Mouse (Mus musculus) kidney, adult 9 months (tissue): ENCODE measurements around the gene Sox14.

Experiments
- DNase-seq: peaks from one replicate; pipeline ENCODE4 v3.0.0; 2022

The Sox14 gene

DNA sequence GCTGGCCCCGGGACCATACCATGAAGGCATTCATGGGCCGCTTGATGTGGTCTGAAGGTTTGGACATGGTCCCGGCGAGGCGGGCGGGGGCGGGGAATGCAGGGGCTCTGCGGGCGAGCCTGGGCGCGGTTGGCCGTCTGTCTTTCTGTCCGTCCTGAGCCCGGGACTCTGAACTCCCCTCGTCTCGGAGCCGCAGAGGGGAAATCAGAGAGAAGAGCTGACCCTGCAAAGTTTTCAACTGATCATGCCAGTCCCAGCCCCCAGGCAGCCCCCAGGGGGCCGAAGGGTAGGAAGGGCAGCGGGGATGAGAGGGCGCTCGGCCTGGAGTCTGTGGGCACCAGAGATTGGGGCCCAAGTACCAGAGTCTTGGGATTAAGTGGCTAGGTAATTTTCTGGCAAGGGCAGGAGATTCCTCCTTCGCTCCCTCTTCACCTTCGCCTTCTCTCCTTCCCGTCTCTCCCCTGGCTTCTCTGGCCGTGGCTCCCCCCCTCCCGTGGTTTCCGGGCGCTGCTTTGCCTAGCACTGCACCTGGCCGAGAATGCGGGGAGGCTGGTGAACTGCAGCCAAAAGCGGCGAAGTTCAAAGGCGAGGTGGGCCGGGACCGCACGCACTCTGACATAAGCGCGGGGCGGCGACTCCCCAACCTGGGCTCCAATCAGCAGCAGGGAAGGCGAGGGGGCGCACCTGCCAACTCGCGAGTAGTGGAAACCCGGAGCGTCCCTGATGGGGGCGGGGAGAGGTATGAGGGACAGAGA is at the start of gene Sox14:
Gene Sox14 (minus strand): TSS at position 553 of the 755 bp plus-strand sequence.
- DNase-seq, result no peak

DNA sequence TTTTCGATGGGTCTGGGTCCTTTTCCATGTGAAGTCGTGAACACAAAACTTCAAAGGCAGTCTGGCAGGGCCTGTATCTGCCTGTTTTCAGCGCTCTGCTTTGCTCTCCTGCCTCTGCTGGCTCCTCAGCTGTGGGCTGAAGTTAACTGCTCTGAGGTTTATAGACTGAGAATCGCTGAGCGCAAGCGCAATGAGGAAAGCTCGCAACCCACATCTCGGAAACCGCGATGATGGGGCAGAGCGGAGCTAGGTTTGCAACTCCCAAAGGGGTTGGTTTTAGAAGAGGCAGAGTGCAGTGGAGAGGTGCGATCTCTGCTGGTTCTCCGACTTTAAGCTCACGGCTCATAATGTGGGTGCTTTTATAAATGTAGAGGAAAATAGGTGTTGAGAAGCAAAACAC is 3.3 kb upstream of the Sox14 start:
- no peak for DNase-seq

GRCm38 (mm10) chr9:99878588-99878987 is 2.6 kb upstream of the Sox14 start:
- DNase-seq, result no peak

DNA sequence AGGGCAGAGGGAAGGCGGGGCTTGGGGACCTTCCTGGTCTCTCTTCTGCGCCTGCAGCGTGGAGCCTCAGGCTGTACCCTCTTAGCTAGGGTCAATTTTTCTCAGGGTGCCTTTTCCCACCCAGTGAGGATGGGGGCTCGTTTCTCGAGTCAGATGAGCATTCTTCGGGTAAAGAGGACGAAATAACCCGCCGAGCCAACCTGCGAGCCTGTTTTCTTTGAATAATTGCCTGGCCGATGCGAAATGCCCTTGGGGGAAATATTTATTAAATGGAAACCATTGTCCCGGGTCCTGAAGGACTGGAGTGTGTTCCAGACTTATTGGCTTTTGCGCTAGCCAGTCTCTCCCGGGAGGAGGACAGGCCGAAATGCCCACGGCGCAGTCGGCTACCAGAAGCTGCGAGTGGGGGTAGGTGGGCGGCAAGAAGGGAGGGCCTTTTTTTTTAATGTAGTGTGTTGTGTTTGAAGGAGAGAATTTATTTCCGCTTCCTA is 1.1 kb upstream of the Sox14 start:
- DNase-seq, result no peak

- DNase-seq, result no peak
These were observed 544 bp upstream of the Sox14 start for GRCm38 (mm10) chr9:99876373-99877055.

GRCm38 (mm10) chr9:99874735-99875617 is 994 bp downstream of the Sox14 start:
- DNase-seq, result no peak

GRCm38 (mm10) chr9:99873721-99874120 is 2.2 kb downstream of the Sox14 start:
- no peak for DNase-seq

- no peak for DNase-seq
These were observed 2.8 kb downstream of the Sox14 start for GRCm38 (mm10) chr9:99873116-99873620.

GRCm38 (mm10) chr9:99872204-99873115 is 3.5 kb downstream of the Sox14 start:
- DNase-seq, result no peak

DNA sequence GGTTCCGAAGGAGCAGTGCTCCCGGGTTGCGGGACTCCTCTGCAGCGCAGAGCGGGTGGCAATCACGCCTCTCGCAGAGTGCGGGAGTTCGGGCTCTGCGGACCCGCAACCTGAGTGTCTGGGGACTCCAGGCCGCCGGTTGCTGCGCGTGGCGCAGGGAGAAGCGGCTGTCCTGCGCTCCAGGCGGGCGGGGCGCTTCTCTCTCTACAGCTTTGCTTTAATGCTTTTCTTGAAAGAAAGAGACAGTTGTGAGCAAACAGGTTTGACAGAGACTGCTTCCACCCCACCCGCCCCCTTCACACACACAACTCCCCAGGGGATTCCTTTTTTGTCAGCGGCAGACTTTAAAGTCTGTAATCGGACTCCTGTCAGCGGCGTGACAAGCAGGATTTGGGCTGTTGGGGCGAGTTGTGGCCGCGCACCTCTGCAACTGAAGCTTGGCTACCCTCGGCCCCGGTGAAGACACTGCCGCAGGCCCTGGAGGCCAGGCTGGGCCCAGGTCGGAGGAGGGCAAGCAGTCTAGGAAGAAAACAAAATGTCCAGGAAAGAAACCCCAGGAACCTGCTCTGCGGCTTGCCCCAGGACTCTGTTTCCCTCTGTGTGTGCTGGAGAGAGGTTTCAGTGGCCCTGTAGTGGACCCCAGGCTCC is 4.3 kb downstream of the Sox14 start:
- no peak for DNase-seq

- no peak for DNase-seq
These were observed 5.0 kb downstream of the Sox14 start for GRCm38 (mm10) chr9:99870780-99871555.

DNA sequence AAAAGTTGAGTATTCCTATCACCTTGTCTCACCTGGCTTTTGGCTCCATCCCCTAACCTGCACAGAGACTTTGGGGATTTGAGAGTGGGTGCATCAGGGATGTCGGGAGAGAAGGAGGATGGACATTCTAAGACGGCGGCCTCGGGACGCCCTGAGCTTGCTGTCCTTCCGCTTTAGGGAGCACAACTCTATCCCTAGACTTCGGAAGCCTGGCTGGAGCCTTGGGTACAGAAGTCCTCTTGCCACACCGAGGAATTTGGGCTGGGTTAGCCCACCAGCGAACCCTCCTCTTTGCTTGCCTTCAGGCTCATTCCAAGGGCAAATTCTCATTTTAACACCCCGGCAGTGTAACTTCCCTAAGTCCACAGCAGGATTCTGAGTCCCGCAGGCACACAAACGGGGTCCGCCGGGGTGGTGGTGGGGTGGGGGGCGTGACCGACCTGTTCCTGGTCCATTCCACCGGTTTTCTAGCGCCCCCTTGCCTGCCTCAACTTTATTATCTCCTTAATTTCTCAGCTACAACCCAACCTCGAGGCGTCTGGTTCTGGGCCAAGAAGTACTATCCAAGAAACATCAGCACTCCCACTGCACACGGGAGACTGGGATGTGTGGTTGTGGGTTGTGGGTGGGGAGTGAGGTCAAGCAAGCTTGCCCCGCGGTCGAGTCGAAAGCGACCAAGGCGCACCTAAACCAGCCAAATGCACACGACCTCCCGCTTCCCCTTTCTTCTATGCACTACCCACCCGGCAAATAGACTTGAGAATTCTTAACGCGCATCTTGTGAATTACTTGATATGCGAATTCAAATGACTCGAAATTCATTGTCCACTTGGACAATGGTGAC is 5.8 kb downstream of the Sox14 start:
- no peak for DNase-seq

DNA sequence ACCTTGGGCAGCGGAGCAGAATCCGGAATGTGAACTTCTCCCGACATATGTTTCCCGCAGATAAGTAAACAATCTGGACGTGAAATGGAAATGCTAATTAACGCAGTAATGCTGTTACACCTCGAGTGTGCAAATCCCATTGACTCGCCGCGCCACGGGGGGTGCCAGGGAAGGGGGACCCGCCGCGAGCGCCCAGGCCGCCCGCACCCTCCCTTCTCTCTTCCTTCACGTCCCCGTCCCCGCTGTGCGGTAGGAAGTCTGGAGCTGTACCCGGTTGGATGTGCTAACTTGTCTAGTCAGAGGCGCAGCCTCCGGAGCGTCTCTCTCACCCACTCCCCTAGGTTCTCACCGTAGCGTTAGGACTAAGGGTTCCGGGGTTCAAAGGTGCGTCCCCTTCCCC is 6.7 kb downstream of the Sox14 start:
- DNase-seq, result no peak

DNA sequence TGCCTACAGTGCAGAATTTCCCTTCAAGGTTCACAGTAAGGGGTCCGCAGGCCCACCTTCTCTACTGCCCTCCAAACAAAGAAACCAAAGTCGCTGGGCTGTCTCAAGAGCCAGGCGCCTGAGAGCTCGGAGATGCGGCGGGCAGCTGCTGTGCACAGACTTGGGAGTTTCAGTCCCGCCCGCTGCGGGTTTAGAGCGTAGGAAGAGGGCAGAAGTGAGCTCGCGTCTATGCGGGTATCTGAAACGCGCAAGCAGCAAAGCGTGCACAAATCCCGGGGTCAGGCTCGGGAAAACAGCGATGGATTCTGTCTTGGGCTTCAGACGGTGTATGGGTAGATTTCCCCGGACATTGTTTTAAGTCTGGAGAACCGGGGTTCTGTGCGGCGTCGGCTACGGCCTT is 7.4 kb downstream of the Sox14 start:
- no peak for DNase-seq

GRCm38 (mm10) chr9:99868054-99868453 is 7.9 kb downstream of the Sox14 start:
- no peak for DNase-seq

GRCm38 (mm10) chr9:99862936-99863335 is 13.0 kb downstream of the Sox14 start:
- DNase-seq, result no peak

GRCm38 (mm10) chr9:99854486-99854885 is 21.5 kb downstream of the Sox14 start:
- DNase-seq, result no peak

DNA sequence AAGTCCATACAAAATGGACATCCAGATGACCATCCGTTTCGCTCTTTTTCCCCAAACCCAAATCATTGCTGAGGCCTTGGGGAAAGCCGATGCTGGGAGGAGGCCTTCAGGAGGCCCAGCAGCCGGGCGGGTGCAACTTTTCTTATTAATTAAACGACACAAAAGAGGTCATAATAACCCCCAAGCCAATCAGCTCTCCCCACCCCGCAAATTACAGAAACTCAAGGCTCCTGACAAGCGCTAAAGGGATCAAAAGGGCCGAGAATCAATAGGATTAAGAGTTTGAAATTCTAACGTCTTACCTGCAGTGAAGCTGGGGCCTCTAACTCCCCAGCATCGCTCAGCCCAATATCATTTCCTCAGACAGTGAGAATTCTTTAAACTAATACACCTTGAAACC is 22.6 kb downstream of the Sox14 start:
- no peak for DNase-seq

- no peak for DNase-seq
These were observed 25.6 kb downstream of the Sox14 start for GRCm38 (mm10) chr9:99850354-99850753.

DNA sequence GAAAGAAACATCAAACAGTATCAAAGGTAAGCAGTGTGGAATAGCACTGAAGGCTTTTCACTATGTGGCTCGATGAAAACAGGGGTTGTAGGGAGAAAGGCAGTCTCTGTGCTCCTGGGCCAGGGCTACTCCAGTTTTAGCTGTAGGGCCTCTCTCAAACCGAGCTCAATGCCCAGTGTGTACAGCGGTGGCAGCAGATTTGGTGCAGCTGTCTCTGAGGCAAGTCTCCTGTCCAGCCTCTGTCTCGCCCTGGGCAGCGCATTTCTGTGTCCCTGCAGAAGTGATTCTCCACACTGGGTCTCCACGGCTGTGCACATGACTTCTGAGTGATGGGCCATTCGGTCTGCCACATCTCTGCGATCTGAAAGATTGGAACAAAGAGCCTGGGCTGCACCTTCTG is 27.6 kb downstream of the Sox14 start:
- no peak for DNase-seq
